Mouse (Mus musculus) embryonic fibroblast, embryonic 13.5 days (primary cell): ENCODE results near the gene Eml6.

Experiments
- CTCF ChIP-seq: IDR thresholded peaks from 2 replicates; pipeline ENCODE4 v1.5.1; 2011; ENCODE audit warnings: mild to moderate bottlenecking, control low read depth, low read length, moderate library complexity, borderline replicate concordance; ENCODE audit not compliant: insufficient read depth
- POLR2A ChIP-seq: IDR thresholded peaks from 2 replicates; pipeline ENCODE4 v1.6.1; 2011; ENCODE audit warnings: low read depth, mild to moderate bottlenecking, control low read depth, low read length, moderate library complexity

DNA sequence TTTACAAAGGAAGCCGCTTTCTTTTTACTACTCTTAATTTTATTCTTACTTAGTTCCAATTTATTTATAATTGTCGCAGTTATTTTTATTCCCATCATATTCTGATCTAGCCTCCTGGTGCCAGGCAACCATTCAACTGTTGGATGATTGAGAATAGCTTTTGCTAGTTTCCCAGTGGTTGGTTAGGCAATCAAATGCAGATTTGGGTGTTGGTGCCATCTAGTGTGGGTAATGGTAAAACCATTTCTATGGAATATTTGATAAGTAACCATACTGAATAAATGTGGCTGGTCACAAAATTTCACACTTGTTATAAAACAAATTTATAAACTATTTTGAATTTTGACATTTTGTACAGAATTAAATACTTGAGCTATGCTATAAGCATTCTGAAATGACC, 311.0 kb downstream of the Eml6 start:
- TF ChIP-seq CTCF (no peak), POLR2A (no peak)
